Mouse (Mus musculus) common myeloid progenitor, adult 5-6 weeks (primary cell): ENCODE data around the gene Togaram2. TPM values are rescaled to one million over a fixed set of nuclear protein-coding genes. Genes with fewer than 3 reads are reported as not detected.

ENCODE experiments used
- total RNA-seq: library from RNA; stranded (forward); fragments of 200-1000, 187-1606 nt; gene quantifications from 2 replicates; pipeline ENCODE4 v1.2.3, GENCODE M21; 2017

The Togaram2 gene
- total RNA-seq, 1 experiment from 2014 or later = not detected

Other genes with a start within 250 kb of the Togaram2 start
- gene Gm4707, start 213.3 kb upstream of the Togaram2 start, total RNA-seq = 3.0 and 6.5 TPM in 2 replicates
- gene Smchd1, start 197.9 kb upstream of the Togaram2 start, total RNA-seq = 215 and 225 TPM in 2 replicates
- gene Ndc80, start 146.4 kb upstream of the Togaram2 start, total RNA-seq = 90.5 and 91.4 TPM in 2 replicates
- gene Spdya, start 121.2 kb upstream of the Togaram2 start, total RNA-seq = not detected in 2 replicates
- 344 and 391 TPM in 2 replicates for gene Wdr43, start 57.4 kb upstream of the Togaram2 start, total RNA-seq
- not detected in 2 replicates for gene Pcare, start 79.6 kb downstream of the Togaram2 start, total RNA-seq
- 0.19 TPM in 1 of 2 replicates, not detected in the other for gene Clip4, start 95.2 kb downstream of the Togaram2 start, total RNA-seq